Mouse (Mus musculus) heart, postnatal 10 days (tissue): ENCODE data around the gene Churc1. TPM values are rescaled to one million over a fixed set of nuclear protein-coding genes. Genes with fewer than 3 reads are reported as not detected.
"Not testable (repeated sequence)": the region's sequence is repeated elsewhere in the genome, so short reads cannot be mapped to it uniquely, and the experiment has no call there.

Experiments used
- DNase-seq, 2 experiments: peaks; one replicate each; pipeline ENCODE4 v3.0.0; 2021
- intact Hi-C: fragments of 180-260 bp; cut with DNase I; formaldehyde crosslinking; loops from one replicate; pipeline ENCODE4 v1.15.1; 2025
- total RNA-seq, 2 experiments: library from RNA; stranded (reverse); gene quantifications; 2 replicates each; pipeline ENCODE4 v1.2.3; 2021

Churc1 gene
- total RNA-seq, 2 experiments from 2014 or later: 77.9 to 91.3 TPM

DNA sequence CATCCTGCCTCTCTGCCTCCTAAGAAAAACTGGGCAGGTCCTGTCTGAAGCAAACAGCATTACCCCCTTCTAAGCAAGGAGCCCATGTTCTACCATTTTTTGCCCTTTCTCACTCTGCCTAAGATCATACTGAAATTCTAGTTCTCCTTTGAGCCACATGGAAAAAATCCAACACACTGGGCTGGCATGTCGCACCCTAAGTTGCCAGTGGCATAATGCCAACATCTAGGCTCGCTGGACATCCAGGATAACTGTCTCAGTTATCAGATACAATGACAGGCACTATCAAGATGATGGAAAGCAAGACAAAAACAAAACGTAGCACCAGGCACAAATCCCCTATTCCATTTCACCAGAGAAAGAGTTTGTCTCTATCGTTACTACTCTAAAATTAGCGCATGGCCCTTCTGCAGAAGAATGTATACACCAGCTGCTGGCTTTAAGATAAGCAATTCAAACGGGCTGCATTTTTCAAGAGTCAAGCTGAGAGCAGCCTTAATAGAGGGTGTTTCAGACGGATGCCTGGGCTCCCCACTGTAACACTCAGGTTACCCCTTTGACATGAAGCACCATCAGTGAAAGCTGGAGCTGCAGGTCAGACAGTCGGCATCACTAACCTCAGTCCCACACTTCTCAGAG lies 25.2 kb downstream of the Churc1 start:
- intact Hi-C loops: no loop called here
- peak; percentile 19 to 24 for DNase-seq

DNA sequence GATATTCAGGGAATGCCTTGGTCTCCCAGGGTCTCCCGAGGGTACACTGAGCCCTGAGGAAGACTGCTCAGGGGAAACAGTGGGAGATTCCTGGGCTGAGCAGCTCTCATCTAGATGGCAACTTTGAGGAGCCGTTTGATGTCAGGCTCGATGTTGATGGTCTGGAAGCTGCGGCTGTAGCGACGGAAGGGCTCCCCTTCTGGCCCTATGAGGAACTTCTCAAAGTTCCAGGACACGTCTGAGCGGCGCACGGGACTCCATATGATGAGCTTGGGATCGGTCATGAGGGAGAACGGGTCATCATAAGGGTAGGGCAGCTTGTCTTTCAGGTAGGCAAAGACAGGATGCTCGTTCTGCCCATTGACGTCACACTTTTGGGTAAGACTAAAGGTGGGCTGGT lies 27.2 kb downstream of the Churc1 start:
- intact Hi-C loops, DNase-seq: not testable (repeated sequence)

GRCm38 (mm10) chr12:76795350-76795749 lies 30.0 kb downstream of the Churc1 start, which contains the start of gene Gpx2:
Gene Gpx2, minus strand, starts transcription at chr12:76795554.
- DNase-seq: no peak
- intact Hi-C loops: no loop called here

GRCm38 (mm10) chr12:76796938-76797539 lies 31.7 kb downstream of the Churc1 start:
- intact Hi-C loops: no loop called here
- DNase-seq: no peak

- intact Hi-C loops: no loop called here
These were observed 32.8 kb downstream of the Churc1 start for GRCm38 (mm10) chr12:76798008-76798720.

DNA sequence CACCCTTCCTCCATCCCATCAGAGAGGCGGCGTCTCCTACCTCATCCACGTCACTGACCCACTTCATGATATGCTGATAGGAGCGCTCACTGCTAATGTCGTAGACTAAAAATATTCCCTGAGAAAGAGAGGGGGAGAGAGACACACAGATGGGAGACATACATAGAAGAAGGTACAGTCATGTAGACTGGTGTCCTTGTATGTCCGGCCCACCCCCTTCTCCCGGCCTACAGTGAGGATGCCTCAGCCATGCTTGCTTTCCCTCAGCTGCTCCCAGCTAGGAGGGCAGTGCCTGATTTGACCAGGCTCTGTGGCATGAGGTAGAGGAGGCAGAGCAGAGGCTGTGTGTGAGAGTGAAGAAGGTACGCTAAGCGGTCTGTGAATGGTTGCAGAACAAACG lies 37.7 kb downstream of the Churc1 start:
- intact Hi-C loops: no loop called here
- no peak for DNase-seq

More at GRCm38 (mm10) chr12:76798008-76798720, 32.8 kb downstream of the Churc1 start:
- no peak for DNase-seq

GRCm38 (mm10) chr12:76803700-76804252 lies 38.4 kb downstream of the Churc1 start:
- peak; percentile 69 to 73 for DNase-seq
- intact Hi-C loops: loop anchor here (1.0 kb wide), 1 partner anchor 153 kb away; no protein-coding TSS in a partner anchor

DNA sequence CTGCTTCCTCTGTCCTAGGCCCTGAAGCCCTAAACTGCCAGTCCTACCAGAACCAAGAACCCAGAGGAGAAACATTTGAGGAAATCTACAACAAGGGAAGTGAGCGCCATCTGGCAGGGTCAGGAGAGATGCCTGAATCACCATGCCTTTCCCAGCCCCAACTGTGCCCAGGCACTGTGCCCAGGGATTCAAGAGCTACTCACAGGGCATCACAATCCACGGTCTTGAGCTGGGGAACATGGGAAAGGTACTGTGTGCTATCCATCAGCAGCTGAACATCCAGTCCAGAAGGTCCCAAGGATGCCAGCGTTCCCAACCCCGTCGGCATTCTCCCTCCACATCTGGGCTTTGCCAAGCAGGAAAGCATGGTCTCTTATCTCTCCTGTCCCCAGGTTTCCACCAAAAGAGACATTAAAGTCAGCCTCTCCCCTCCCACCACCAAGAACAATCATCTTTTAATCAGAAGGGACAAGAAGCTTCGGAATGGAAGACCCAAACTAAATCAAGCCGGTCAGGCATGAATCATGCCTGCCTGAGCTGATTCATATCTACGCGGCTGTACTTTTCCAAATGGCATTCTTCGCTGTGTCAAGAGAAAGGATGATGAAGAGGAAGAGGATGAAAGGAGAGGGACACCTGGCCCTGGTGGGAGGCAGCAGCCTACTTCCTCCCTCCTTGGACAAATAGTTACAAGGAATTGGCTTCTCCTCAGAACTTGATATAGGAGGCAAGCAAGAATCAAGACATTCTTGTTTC lies 39.9 kb downstream of the Churc1 start:
- intact Hi-C loops: no loop called here

GRCm38 (mm10) chr12:76807796-76808195 lies 42.5 kb downstream of the Churc1 start:
- intact Hi-C loops: no loop called here
- DNase-seq: no peak

More for the DNA sequence above, 39.9 kb downstream of the Churc1 start:
- no peak for DNase-seq

DNA sequence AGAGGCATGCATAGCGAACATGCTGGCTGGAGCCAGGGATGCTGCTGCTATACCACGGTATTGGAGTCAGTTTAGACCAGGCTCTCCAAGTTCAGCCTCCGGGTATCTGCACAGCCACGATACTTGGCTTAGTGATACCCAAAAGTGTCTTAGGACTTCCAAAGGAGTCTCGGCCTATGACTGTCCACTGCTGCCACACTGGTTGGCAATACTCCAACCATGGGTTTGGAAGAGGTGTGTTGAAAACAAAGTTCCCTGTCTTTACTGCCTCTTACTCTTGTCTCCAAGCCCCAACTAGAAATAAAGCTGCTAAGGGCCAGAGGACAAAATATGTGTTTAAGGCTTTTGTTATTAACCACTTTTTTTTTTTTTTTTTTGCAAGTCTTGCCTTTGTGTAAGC lies 45.2 kb downstream of the Churc1 start:
- DNase-seq: no peak
- intact Hi-C loops: no loop called here

- intact Hi-C loops: no loop called here
- no peak for DNase-seq
These were observed 45.7 kb downstream of the Churc1 start for GRCm38 (mm10) chr12:76811006-76811405.

DNA sequence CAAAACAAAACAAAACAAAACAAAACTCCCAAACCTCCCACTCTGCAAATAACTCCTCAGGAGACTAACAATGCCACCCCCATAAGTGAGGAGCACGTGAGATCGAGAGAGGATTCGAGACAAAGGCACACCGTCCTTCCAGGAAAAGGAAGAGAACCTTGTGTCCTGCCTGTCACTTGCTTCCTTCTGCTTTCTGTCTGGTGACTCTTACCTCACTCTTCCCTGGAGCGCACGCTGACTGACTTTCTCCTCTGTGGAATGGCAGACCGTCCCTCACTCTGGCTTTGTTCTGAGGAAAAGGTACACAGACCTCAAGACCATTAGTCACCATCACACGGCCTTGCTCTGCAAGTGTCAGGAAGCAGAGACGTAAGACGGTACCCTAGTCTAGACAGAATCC lies 48.2 kb downstream of the Churc1 start:
- no peak for DNase-seq
- intact Hi-C loops: no loop called here

DNA sequence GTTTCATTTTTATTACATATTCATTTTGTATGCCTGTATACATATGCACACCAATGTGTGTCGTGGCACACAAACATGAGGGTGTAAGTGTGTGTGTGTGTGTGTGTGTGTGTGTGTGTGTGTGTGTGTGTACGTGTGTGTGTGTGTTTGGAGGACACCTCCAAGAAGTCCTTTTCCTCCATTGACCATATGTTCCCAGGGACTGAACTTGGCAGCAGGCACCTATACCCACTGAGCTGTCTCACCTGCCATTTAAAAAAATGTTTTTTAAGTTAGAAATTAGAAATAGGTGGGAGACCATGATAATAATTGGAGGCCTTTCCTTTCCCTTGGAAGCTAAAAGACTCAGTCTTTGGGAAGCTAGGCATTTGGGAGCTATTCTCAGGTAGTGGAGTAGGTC lies 48.8 kb downstream of the Churc1 start:
- no peak for DNase-seq
- intact Hi-C loops: no loop called here

DNA sequence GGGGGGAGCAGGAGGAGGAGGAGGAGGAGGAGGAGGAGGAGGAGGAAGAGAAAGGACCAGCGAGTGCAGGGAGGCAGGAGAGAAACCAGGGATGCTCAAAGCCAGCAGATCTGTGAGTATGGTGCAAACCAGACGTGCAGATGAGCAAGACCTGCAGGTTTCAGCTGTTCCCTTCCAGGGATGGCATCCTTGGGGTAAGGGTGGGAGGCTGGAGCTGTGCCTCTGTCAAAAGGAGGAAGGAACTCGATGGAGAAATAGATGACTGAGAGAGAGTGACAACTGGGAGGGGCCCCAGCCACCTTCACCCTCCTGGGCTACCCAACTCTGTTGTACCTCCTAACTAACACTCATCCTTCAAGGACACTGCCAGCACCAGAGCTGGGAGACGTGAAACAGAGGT lies 51.4 kb downstream of the Churc1 start:
- intact Hi-C loops: no loop called here
- no peak for DNase-seq

DNA sequence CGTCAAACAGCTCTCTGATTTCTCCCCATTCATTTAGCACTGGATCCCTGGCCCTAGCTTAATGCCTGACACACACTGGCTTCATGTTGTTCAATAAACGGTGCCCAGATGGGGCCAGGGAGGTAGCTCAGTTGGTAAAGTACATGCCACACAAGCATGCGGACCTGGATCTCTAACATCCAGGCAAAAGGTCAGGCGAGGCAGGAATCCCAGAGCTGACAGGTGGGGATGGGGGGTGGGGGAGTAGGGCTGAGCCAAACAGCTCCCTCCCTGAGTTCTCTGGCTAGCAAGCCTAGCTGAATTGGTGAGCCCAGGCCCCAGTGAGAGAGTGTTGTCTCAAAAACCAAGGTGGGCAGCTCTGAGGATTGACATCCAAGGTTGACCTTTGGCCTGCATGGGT lies 51.8 kb downstream of the Churc1 start:
- intact Hi-C loops: no loop called here
- no peak for DNase-seq

DNA sequence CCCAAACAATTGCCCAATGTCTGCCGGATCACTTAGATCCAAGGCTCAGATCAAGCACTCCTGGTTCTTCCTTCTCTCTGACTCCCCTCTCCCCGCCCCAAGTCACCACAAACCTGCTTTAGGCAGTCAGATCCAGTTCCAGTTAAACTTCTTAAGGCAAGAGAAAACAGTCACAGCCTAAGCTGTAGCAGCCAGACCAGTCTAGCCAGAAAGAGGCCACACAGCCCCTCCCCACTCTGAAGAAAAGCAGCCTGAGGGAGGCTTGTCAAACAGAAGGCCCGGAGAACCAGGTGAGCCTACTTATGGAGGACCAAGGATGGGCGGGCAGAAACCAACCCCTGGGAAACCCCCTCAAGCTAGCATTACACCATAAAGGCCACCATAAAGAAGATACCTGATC lies 52.8 kb downstream of the Churc1 start:
- intact Hi-C loops: no loop called here
- DNase-seq: no peak

GRCm38 (mm10) chr12:76818908-76819307 lies 53.6 kb downstream of the Churc1 start:
- DNase-seq: no peak
- intact Hi-C loops: no loop called here

DNA sequence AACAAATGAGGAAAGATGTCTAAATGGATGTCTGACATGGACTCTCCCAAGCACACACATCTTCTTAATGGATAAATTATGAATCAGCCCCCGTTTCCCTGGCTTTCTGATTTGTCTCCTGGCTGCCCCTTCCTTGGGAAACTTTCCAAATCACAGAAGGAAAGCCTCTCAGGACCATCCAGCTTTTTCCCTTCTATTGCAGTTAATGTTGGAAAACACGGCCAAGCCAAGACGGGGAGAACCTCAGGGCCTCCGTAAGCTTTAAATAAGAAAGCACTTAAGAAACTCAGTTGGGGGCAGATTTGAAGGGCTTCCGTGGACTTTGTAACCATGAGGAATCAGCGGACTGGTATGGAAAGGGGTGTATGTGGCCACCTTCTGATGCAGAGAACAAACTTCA lies 54.5 kb downstream of the Churc1 start:
- intact Hi-C loops: no loop called here
- DNase-seq: no peak

DNA sequence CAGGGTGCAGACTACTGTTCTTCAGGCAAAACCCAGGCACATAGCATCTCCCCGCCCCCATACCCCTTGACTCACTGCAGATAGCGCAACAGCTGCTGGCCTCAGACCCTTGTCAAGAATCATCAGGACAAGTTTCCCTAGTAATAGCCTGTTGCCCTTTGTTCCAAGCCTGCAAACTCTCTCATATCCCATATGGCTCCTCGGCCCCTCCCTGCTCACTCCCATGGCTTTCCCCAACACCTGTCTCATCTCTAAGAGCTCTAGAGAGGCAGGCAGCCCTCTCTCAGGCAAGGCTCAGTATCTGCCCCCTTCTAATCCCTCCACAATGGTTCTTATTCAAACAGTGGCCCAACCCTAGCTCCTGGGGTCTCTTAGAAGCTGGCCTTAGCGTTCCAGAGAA lies 55.3 kb downstream of the Churc1 start:
- intact Hi-C loops: no loop called here
- no peak for DNase-seq

- DNase-seq: peak; percentile 37 to 40
These were observed 56.8 kb downstream of the Churc1 start for GRCm38 (mm10) chr12:76822002-76822650.

More at GRCm38 (mm10) chr12:76822002-76822650, 56.8 kb downstream of the Churc1 start:
- intact Hi-C loops: no loop called here
